Mouse (Mus musculus): ENCODE measurements around the gene Pdgfb. TPM values are rescaled to one million over a fixed set of nuclear protein-coding genes. Genes with fewer than 3 reads are reported as not detected.
A peak's percentile ranks its signal among the peaks of the same experiment; 100 is the strongest.

Pdgfb gene
- polyA plus RNA-seq, 1 experiment from 2014 or later = 1.6 TPM

- Histone ChIP-seq H3K27me3 (ENCODE audit: control insufficient read depth, insufficient read depth, low read length) (no peaks in the 10 kb centered on the region), H3K36me3 (ENCODE audit: control insufficient read depth, insufficient read depth, low read length) (no peaks in the 10 kb centered on the region), H3K9ac (ENCODE audit: low read length) (no peak overlapping the region), H3K4me2 (ENCODE audit: low read depth, severe bottlenecking) (no peak overlapping the region), H3K9me3 (ENCODE audit: control insufficient read depth, low read length) (no peaks in the 10 kb centered on the region), H3K4me3 (ENCODE audit: low read depth, low read length) (no peak overlapping the region), H3K4me1 (ENCODE audit: control insufficient read depth, insufficient read depth, low read length) (peaks cover 7% of the 10 kb centered on the region), H3K27ac (replicated peaks; ENCODE audit: low read depth, low read length) (no peak overlapping the region)
- WGBS = 76% methylated on average over 14 of the region's 14 CpGs
- DNase-seq (ENCODE audit: low spot score) (no peak), ATAC-seq (ENCODE audit: insufficient number of reproducible peaks, low FRiP score, low TSS enrichment, low read depth) (no peak)
Measured at GRCm38 (mm10) chr15:80026689-80027353, 12.0 kb upstream of the Pdgfb start.

- Histone ChIP-seq H3K27ac (replicated peaks; ENCODE audit: low read depth, low read length) (no peak overlapping the region), H3K36me3 (ENCODE audit: control insufficient read depth, insufficient read depth, low read length) (no peaks in the 10 kb centered on the region), H3K4me1 (ENCODE audit: control insufficient read depth, insufficient read depth, low read length) (peaks cover 7% of the 10 kb centered on the region), H3K9ac (ENCODE audit: low read length) (no peak overlapping the region), H3K9me3 (ENCODE audit: control insufficient read depth, low read length) (no peaks in the 10 kb centered on the region), H3K4me2 (ENCODE audit: low read depth, severe bottlenecking) (no peak overlapping the region), H3K27me3 (ENCODE audit: control insufficient read depth, insufficient read depth, low read length) (no peaks in the 10 kb centered on the region), H3K4me3 (ENCODE audit: low read depth, low read length) (no peak overlapping the region)
- 71% methylated on average over 5 of the region's 5 CpGs for WGBS
- ATAC-seq (ENCODE audit: insufficient number of reproducible peaks, low FRiP score, low TSS enrichment, low read depth) (no peak), DNase-seq (ENCODE audit: low spot score) (no peak)
Measured at GRCm38 (mm10) chr15:80026061-80026460, 11.3 kb upstream of the Pdgfb start.

- DNase-seq (ENCODE audit: low spot score) (no peak), ATAC-seq (ENCODE audit: insufficient number of reproducible peaks, low FRiP score, low TSS enrichment, low read depth) (no peak)
- no peak overlapping the region for H3K27ac ChIP-seq (replicated peaks; ENCODE audit: low read depth, low read length)
- H3K9me3 ChIP-seq (ENCODE audit: control insufficient read depth, low read length) = no peaks in the 10 kb centered on the region
- H3K4me3 ChIP-seq (ENCODE audit: low read depth, low read length) = no peak overlapping the region
- H3K4me1 ChIP-seq (ENCODE audit: control insufficient read depth, insufficient read depth, low read length) = peaks cover 7% of the 10 kb centered on the region
- no peak overlapping the region for H3K4me2 ChIP-seq (ENCODE audit: low read depth, severe bottlenecking)
- no peaks in the 10 kb centered on the region for H3K36me3 ChIP-seq (ENCODE audit: control insufficient read depth, insufficient read depth, low read length)
- WGBS = 71% methylated on average over 7 of the region's 7 CpGs
- H3K27me3 ChIP-seq (ENCODE audit: control insufficient read depth, insufficient read depth, low read length) = no peaks in the 10 kb centered on the region
- H3K9ac ChIP-seq (ENCODE audit: low read length) = no peak overlapping the region
Measured at GRCm38 (mm10) chr15:80025615-80026014, 10.8 kb upstream of the Pdgfb start.

GRCm38 (mm10) chr15:80024331-80025313 lies 9.8 kb upstream of the Pdgfb start:
- peaks cover 7% of the 10 kb centered on the region for H3K4me1 ChIP-seq (ENCODE audit: control insufficient read depth, insufficient read depth, low read length)
- no peaks in the 10 kb centered on the region for H3K36me3 ChIP-seq (ENCODE audit: control insufficient read depth, insufficient read depth, low read length)
- H3K4me3 ChIP-seq (ENCODE audit: low read depth, low read length) = no peak overlapping the region
- H3K4me2 ChIP-seq (ENCODE audit: low read depth, severe bottlenecking) = no peak overlapping the region
- no peak overlapping the region; the same call in 1 of the 2 replicates for H3K9ac ChIP-seq (ENCODE audit: low read length)
- no peaks in the 10 kb centered on the region for H3K27me3 ChIP-seq (ENCODE audit: control insufficient read depth, insufficient read depth, low read length)
- no peaks in the 10 kb centered on the region for H3K9me3 ChIP-seq (ENCODE audit: control insufficient read depth, low read length)
- 47% methylated on average over 11 of the region's 11 CpGs for WGBS
- H3K27ac ChIP-seq (replicated peaks; ENCODE audit: low read depth, low read length) = no peak overlapping the region
- no peak for ATAC-seq (ENCODE audit: insufficient number of reproducible peaks, low FRiP score, low TSS enrichment, low read depth)
- DNase-seq (ENCODE audit: low spot score) = no peak

- WGBS = 64% methylated on average over 4 of the region's 4 CpGs
- Histone ChIP-seq H3K27me3 (ENCODE audit: control insufficient read depth, insufficient read depth, low read length) (peaks cover 15% of the 10 kb centered on the region), H3K9ac (ENCODE audit: low read length) (no peak overlapping the region), H3K9me3 (ENCODE audit: control insufficient read depth, low read length) (no peaks in the 10 kb centered on the region), H3K4me1 (ENCODE audit: control insufficient read depth, insufficient read depth, low read length) (peaks cover 7% of the 10 kb centered on the region), H3K4me2 (ENCODE audit: low read depth, severe bottlenecking) (no peak overlapping the region), H3K36me3 (ENCODE audit: control insufficient read depth, insufficient read depth, low read length) (no peaks in the 10 kb centered on the region), H3K27ac (replicated peaks; ENCODE audit: low read depth, low read length) (no peak overlapping the region), H3K4me3 (ENCODE audit: low read depth, low read length) (no peak overlapping the region)
- DNase-seq (ENCODE audit: low spot score) (no peak), ATAC-seq (ENCODE audit: insufficient number of reproducible peaks, low FRiP score, low TSS enrichment, low read depth) (no peak)
Measured at GRCm38 (mm10) chr15:80020516-80020915, 5.7 kb upstream of the Pdgfb start.

- H3K9me3 ChIP-seq (ENCODE audit: control insufficient read depth, low read length) = no peaks in the 10 kb centered on the region
- H3K4me3 ChIP-seq (ENCODE audit: low read depth, low read length) = no peak overlapping the region
- H3K4me1 ChIP-seq (ENCODE audit: control insufficient read depth, insufficient read depth, low read length) = peaks cover 4% of the 10 kb centered on the region
- 50% methylated on average over 4 of the region's 4 CpGs for WGBS
- H3K9ac ChIP-seq (ENCODE audit: low read length) = peak overlapping the region; percentile 18; the same call in 1 of the 2 replicates
- DNase-seq (ENCODE audit: low spot score) (no peak), ATAC-seq (ENCODE audit: insufficient number of reproducible peaks, low FRiP score, low TSS enrichment, low read depth) (no peak)
- no peak overlapping the region for H3K4me2 ChIP-seq (ENCODE audit: low read depth, severe bottlenecking)
- peaks cover 24% of the 10 kb centered on the region for H3K27me3 ChIP-seq (ENCODE audit: control insufficient read depth, insufficient read depth, low read length)
- no peaks in the 10 kb centered on the region for H3K36me3 ChIP-seq (ENCODE audit: control insufficient read depth, insufficient read depth, low read length)
- no peak overlapping the region for H3K27ac ChIP-seq (replicated peaks; ENCODE audit: low read depth, low read length)
Measured at GRCm38 (mm10) chr15:80019625-80020024, 4.8 kb upstream of the Pdgfb start.

GRCm38 (mm10) chr15:80019220-80019619 lies 4.4 kb upstream of the Pdgfb start:
- Histone ChIP-seq H3K27ac (replicated peaks; ENCODE audit: low read depth, low read length) (no peak overlapping the region), H3K4me1 (ENCODE audit: control insufficient read depth, insufficient read depth, low read length) (peaks cover 6% of the 10 kb centered on the region; the same call in 1 of the 2 replicates), H3K4me2 (ENCODE audit: low read depth, severe bottlenecking) (no peak overlapping the region), H3K9ac (ENCODE audit: low read length) (no peak overlapping the region), H3K27me3 (ENCODE audit: control insufficient read depth, insufficient read depth, low read length) (peaks cover 28% of the 10 kb centered on the region), H3K4me3 (ENCODE audit: low read depth, low read length) (no peak overlapping the region), H3K36me3 (ENCODE audit: control insufficient read depth, insufficient read depth, low read length) (no peaks in the 10 kb centered on the region), H3K9me3 (ENCODE audit: control insufficient read depth, low read length) (no peaks in the 10 kb centered on the region)
- 82% methylated on average over 7 of the region's 7 CpGs for WGBS
- no peak for DNase-seq (ENCODE audit: low spot score)
- ATAC-seq (ENCODE audit: insufficient number of reproducible peaks, low FRiP score, low TSS enrichment, low read depth) = no peak

- no peak for DNase-seq (ENCODE audit: low spot score)
- 90% methylated on average over 9 of the region's 9 CpGs for WGBS
- H3K4me1 ChIP-seq (ENCODE audit: control insufficient read depth, insufficient read depth, low read length) = peaks cover 18% of the 10 kb centered on the region
- no peak overlapping the region for H3K4me2 ChIP-seq (ENCODE audit: low read depth, severe bottlenecking)
- peaks cover 53% of the 10 kb centered on the region for H3K27me3 ChIP-seq (ENCODE audit: control insufficient read depth, insufficient read depth, low read length)
- no peak overlapping the region for H3K27ac ChIP-seq (replicated peaks; ENCODE audit: low read depth, low read length)
- no peaks in the 10 kb centered on the region for H3K9me3 ChIP-seq (ENCODE audit: control insufficient read depth, low read length)
- H3K4me3 ChIP-seq (ENCODE audit: low read depth, low read length) = no peak overlapping the region
- no peak overlapping the region for H3K9ac ChIP-seq (ENCODE audit: low read length)
- H3K36me3 ChIP-seq (ENCODE audit: control insufficient read depth, insufficient read depth, low read length) = no peaks in the 10 kb centered on the region
- ATAC-seq (ENCODE audit: insufficient number of reproducible peaks, low FRiP score, low TSS enrichment, low read depth) = no peak
Measured at GRCm38 (mm10) chr15:80016563-80017301, 2.0 kb upstream of the Pdgfb start.
